Mouse (Mus musculus) bone marrow, adult 2 months (tissue): ENCODE data around the gene Fpr3.

Source experiments
- CTCF ChIP-seq: fragments of 200-500 bp; IDR thresholded peaks from 2 replicates; pipeline ENCODE4 v1.5.1; 2011; ENCODE audit warnings: low read length, control low read depth; ENCODE audit not compliant: control insufficient read depth, insufficient read depth
- POLR2A ChIP-seq: fragments of 200-500 bp; IDR thresholded peaks from 2 replicates; pipeline ENCODE4 v1.6.1; 2011; ENCODE audit warnings: low read depth, mild to moderate bottlenecking, control low read depth, low read length, borderline replicate concordance; ENCODE audit not compliant: control insufficient read depth

GRCm38 (mm10) chr17:17862360-17862759 is 25.3 kb upstream of the Fpr3 start:
- no peak for TF ChIP-seq CTCF
- no peak for TF ChIP-seq POLR2A
